Mouse (Mus musculus) right cerebral cortex, adult 2 months (tissue): Measurements from ENCODE around the gene Iltifb.
"Not testable (repeated sequence)": the region's sequence is repeated elsewhere in the genome, so short reads cannot be mapped to it uniquely, and the experiment has no call there.

Source experiments
- DNase-seq, 2 experiments: peaks; one replicate each; pipeline ENCODE4 v3.0.0; 2021 to 2022; ENCODE audit warnings: low spot score in 2 of 2

Iltifb gene

DNA sequence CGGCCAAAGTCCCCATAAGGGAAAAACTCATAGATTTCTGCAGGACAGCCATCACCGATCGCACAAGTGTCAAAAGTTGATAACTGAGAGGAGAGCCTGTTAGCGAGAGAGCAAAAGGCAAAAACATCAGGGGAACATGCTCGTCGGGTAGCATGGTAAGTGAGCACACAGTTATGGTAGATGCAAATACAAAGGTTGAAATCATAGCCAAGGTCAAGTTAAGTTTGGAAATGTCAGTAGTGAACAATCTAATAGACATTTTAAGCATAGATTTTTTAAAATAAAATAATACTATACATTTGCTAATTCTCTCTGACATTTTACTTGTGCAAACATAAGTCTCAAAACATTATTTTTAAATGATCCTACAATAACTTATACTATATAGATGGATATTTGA is at the start of gene Iltifb:
Gene Iltifb (minus strand): TSS at position 101 of the 400 bp plus-strand sequence.
- no peak for DNase-seq

DNA sequence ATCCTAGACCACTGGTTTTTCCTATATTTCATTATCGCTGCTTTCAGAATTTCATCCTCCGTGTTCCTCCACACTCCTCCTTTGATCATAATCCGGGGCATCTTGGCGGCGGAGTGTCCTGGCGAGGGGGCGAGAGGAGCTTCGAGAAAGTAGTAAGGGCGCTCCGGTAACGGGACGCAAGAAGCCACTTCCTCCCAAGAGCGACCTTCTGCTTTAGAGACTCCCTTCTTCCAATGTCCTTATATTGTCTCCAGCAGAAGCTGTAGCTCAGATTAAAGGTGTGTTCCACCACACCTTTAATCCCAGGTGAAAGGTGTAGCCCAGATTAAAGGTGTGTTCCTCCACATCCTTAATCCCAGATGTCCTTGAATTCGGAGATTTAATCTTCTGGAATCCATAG is 48.3 kb upstream of the Iltifb start, which contains the start of gene Gm9046:
Gene Gm9046 (minus strand): TSS at position 101 of the 400 bp plus-strand sequence.
- DNase-seq: not testable (repeated sequence)

DNA sequence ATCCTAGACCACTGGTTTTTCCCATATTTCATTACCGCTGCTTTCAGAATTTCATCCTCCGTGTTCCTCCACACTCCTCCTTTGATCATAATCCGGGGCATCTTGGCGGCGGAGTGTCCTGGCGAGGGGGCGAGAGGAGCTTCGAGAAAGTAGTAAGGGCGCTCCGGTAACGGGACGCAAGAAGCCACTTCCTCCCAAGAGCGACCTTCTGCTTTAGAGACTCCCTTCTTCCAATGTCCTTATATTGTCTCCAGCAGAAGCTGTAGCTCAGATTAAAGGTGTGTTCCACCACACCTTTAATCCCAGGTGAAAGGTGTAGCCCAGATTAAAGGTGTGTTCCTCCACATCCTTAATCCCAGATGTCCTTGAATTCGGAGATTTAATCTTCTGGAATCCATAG is 42.9 kb upstream of the Iltifb start, which contains the start of gene Gm9045:
Gene Gm9045 (minus strand): TSS at position 101 of the 400 bp plus-strand sequence.
- not testable (repeated sequence) for DNase-seq

DNA sequence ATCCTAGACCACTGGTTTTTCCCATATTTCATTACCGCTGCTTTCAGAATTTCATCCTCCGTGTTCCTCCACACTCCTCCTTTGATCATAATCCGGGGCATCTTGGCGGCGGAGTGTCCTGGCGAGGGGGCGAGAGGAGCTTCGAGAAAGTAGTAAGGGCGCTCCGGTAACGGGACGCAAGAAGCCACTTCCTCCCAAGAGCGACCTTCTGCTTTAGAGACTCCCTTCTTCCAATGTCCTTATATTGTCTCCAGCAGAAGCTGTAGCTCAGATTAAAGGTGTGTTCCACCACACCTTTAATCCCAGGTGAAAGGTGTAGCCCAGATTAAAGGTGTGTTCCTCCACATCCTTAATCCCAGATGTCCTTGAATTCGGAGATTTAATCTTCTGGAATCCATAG is 37.5 kb upstream of the Iltifb start, which contains the start of gene Gm9044:
Gene Gm9044 (minus strand): TSS at position 101 of the 400 bp plus-strand sequence.
- DNase-seq: not testable (repeated sequence)

DNA sequence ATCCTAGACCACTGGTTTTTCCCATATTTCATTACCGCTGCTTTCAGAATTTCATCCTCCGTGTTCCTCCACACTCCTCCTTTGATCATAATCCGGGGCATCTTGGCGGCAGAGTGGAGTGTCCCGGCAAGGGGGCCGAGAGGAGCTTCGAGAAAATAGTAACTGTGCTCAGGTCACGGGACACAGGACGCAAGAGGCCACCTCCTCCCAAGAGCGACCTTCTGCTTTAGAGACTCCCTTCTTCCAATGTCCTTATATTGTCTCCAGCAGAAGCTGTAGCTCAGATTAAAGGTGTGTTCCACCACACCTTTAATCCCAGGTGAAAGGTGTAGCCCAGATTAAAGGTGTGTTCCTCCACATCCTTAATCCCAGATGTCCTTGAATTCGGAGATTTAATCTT is 32.0 kb upstream of the Iltifb start, which contains the start of gene Gm9040:
Gene Gm9040 (minus strand): TSS at position 101 of the 400 bp plus-strand sequence.
- DNase-seq: not testable (repeated sequence)

DNA sequence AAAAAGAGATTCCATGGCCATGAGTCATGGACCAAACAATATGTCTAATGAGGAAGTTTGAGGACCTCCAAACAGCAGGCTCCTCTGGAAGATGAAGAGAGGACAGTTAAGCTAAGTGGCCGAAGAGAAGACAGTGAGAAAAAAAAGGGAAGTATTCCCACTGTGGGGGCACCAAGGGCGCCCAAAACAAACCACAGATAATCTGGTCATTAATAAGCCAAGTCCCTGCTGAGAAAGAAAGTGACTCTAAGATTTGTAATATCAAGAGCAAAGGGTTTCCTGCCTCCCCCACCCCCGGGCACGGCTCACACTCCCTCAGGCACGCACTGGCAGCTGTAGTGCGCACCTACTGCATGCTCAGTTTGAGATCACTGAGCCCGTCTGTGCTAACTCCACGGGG is 24.2 kb upstream of the Iltifb start:
- no peak for DNase-seq

DNA sequence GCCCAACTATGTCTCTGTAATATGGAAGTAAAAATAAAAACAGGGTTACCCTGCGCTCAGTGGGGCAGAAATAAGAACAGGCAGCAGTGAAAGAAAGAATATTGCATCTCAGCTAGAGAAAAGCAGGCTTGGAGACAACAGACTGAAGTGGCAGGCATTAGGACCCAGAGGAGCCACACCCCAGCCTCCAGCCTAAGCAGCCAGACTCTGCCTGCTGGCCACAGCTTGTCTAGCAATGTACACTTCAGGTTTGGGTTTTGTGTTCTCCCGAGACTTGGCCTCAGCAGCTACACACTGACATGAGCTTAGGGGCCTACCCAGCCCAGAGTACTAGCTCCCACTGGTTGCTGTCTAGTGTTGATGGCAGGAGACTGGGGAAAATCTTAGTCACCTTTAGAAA is 7.3 kb upstream of the Iltifb start:
- not testable (repeated sequence) for DNase-seq

DNA sequence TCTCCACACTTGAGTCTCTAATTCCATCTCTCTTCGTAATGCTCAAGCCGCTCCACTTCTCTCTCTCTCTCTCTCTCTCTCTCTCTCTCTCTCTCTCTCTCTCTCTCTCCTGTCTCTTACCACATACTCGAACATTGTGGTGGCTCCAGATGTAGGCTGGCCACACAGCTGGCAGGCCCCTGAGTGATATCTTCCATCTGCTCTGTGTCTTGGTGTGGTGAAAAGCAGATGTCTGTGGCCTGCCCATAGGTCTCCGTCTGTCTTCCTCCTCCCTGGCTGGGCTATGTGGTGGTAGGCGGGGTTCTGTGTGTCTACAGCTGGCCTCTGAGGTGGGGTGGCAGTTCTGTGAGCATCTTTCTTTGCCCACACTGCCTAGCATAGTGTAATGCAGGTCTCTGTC is 11.8 kb downstream of the Iltifb start:
- DNase-seq: not testable (repeated sequence)

DNA sequence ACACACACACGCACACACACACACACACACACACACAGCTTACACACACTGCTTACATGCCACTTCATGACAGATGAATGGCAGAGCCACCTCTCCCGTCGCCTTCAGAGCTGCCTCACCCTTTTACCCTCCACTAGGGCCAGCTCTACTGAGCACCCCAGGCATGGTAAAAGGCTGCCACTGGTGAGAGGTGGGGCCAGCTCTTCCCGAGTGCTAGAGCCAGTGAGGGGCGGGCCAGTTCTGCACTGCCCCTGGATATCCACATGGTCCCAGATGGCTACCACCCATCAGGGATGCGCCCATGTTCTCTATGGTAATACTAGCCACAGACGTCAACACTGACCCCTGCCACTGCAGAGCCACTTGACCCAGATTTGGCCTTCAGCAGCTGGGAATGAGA is 12.3 kb downstream of the Iltifb start:
- not testable (repeated sequence) for DNase-seq

DNA sequence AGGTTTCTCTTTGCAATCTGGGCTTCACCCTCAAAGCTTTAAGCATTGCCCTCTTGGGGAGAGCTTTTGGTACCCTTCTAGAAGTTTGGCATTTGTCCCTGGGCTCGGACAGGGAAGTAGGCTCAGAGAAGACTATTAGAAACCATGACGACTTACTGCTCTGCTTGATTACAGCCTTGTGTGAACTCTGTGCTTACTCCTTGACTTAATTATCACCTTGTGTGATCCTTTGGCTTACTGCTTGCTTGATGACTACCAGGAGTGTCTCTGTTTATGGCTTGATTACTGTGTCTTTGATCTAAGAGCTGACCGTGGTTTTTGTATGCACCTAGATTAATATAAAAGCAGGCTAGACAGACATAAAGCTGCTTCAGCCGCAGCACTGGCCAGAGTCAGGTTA is 16.8 kb downstream of the Iltifb start:
- not testable (repeated sequence) for DNase-seq

DNA sequence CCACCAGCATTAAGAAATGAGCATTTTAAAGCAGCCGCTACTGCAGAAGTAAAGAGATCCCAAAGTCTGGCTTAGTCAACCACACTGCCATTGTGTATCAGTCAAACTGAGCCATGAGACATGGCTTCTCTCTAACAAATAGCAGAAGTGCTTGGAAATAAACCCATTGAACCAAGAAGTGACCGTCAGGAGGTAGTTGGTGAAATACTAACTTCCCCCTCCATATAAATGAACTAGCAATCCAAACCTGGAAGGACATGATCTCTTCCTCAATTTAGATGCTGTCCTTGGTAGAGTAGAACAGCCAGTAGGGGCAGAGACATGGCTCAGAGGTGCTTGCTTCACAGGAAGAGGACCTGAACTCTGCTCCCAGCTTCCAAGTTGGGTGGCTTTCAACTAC is 23.4 kb downstream of the Iltifb start:
- not testable (repeated sequence) for DNase-seq

DNA sequence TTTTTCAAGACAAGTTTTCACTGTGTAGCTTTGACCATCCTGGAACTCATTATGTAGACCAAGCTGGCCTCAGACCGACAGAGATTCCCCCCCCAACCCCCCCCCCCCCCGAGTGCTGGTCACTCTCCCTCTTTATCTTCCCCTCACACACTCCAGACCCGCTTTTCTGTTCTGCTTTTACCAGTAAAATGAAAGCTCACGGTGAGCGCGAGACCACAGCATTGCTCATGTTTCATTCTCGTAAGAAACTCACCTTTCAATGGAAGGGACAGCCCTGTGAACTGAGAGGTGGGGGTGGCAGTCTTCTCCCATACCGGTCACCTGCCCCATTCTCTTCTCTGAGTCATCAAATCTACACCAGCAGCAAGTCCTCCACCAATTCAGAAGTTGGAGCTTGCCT is 26.0 kb downstream of the Iltifb start:
- not testable (repeated sequence) for DNase-seq

DNA sequence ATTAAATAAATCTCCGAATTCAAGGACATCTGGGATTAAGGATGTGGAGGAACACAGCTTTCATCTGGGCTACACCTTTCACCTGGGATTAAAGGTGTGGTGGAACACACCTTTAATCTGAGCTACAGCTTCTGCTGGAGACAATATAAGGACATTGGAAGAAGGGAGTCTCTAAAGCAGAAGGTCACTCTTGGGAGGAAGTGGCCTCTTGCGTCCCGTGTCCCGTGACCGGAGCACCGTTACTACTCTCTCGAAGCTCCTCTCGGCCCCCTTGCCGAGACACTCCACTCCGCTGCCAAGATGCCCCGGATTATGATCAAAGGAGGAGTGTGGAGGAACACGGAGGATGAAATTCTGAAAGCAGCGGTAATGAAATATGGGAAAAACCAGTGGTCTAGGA is 36.5 kb downstream of the Iltifb start, which contains the start of gene Gm32802:
Gene Gm32802 (plus strand): TSS at position 301 of the 400 bp plus-strand sequence.
- DNase-seq: not testable (repeated sequence)

DNA sequence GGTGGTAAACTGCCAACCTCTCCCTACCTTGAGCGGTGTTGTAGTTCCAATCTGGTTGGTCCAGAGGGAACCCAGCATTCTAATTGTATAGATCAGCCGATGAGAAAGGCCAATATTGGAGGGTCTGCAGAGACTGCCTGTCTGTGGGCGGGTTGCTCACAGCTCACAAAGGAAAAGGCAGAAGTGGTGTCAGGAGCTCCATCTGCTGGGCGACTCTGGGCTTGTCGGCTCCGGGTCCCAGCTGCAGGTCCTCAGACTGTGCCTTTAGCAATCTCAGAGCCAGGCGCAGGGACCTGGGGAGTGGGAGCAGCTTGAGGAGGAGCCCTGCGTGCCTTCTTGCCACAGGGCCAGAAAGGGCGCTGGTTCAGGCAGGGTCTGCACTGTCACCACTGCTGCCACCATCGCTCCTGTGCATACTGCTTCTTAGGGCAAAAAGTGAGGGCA is 44.0 kb downstream of the Iltifb start:
- peak; percentile 43 to 48 for DNase-seq

DNA sequence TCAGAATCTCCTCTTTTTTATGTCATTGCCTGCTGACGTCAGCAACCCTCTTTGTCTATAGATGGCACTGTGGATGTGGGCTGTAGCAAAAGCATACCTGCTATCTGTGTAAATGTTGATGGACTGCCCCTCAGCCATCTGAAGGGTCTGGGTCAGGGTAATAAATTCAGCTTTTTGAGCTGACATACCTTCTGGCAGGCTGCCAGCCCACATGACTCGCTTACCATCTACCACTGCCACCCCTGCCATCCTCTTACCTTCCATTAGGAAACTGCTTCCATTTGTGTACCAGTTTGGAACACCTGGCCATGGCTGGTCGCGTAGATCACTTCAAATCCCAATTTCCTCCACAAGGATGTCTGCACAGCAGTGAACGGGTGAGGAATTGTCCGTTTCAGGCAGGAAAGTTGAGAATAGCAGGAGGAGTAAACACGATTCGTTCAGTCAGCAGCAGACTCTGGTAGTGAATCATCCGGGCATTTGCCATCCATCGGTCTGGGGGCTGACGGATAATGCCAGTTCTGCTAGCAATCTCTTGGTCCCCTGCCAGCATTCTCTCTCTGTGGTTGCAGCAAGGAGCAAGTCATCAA is 45.7 kb downstream of the Iltifb start:
- DNase-seq: peak; percentile 30 to 33

DNA sequence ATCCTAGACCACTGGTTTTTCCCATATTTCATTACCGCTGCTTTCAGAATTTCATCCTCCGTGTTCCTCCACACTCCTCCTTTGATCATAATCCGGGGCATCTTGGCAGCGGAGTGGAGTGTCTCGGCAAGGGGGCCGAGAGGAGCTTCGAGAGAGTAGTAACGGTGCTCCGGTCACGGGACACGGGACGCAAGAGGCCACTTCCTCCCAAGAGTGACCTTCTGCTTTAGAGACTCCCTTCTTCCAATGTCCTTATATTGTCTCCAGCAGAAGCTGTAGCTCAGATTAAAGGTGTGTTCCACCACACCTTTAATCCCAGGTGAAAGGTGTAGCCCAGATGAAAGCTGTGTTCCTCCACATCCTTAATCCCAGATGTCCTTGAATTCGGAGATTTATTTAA is 54.2 kb downstream of the Iltifb start, which contains the start of gene Gm32717:
Gene Gm32717 (minus strand): TSS at position 101 of the 400 bp plus-strand sequence.
- not testable (repeated sequence) for DNase-seq
